Mouse (Mus musculus): ENCODE data around the gene Elf5. TPM values are rescaled to one million over a fixed set of nuclear protein-coding genes. Genes with fewer than 3 reads are reported as not detected.

Gene Elf5
- polyA plus RNA-seq, 1 experiment from 2014 or later: 0.10 TPM

DNA sequence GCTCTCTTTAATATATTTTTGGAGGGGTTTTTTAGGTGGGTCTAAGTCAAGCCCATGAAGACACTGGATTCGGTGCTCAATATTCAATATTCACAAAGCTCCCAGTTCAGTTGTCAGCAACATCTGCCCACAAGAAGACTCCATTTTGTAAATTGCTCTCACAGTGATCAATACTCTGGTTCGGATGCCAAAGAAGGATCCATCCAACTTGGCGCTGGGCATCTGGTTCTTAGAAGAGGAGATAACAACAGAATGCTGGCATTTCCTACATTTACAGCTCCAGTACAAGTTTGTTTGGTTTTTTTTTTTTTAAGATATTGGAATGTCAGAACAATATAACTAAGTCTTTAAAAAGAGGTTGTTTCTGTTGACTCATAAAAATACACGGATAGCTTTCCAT lies 69.4 kb downstream of the Elf5 start:
- Histone ChIP-seq H3K27ac (replicated peaks) (no peak overlapping the region), H3K9ac (replicated peaks) (no peak overlapping the region), H3K9me3 (no peaks in the 10 kb centered on the region), H3K4me3 (no peak overlapping the region), H3K4me1 (peaks cover 18% of the 10 kb centered on the region), H3K4me2 (replicated peaks) (no peak overlapping the region), H3K36me3 (0 out of 2 replicates have a peak, but pooled peaks cover under 1% of the 10 kb centered on the region), H3K27me3 (no peaks in the 10 kb centered on the region)
- no peak for ATAC-seq (ENCODE audit: low FRiP score, low read depth)
- 95% methylated on average over 4 of the region's 4 CpGs for WGBS

DNA sequence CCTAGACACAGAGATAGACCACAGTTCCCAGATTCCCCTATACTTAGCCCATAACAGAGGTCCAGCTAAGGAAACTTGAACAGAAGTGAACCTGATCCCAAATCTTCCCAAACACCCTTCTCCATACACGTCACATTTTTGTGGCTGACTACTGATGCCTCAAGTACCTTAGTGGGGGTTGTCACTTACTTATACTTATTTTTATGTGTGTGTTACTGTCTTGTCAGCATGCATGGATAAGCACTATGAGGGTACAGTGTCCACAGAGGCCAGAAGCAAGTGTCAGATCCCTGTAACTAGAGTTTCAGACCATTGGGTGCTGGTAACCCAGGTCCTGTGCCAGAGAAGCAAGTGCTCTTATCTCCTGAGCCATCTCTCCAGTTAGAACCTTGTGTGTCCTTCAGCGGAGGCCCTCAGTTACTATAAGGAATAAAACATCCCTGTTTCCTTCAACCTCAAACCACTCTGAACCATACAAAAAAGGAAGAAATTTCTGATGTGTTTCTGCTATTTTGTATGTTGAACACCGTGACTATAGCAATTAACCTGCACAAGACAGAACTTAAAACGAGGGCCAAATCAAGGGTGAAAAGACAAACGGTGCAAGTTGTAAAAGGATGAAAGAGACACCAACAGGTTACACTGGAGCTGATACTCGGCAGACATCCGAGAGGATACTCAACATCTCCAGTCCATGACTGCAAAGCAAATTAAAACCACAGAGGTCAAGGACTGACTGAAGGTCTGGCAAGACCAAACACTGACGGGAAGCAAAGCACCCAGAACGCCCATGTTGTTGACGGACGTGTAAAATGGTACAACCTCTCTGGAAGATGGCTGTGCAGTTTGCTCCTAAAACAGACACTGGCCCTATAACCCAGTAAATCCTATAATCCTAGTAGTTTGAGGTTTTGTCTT lies 70.1 kb downstream of the Elf5 start:
- Histone ChIP-seq H3K4me2 (replicated peaks) (no peak overlapping the region), H3K4me3 (no peak overlapping the region), H3K4me1 (peaks cover 18% of the 10 kb centered on the region), H3K27ac (replicated peaks) (no peak overlapping the region), H3K9me3 (no peaks in the 10 kb centered on the region), H3K36me3 (no peaks in the 10 kb centered on the region), H3K27me3 (no peaks in the 10 kb centered on the region), H3K9ac (replicated peaks) (no peak overlapping the region)
- ATAC-seq (ENCODE audit: low FRiP score, low read depth): no peak
- 90% methylated on average over 11 of the region's 11 CpGs for WGBS

DNA sequence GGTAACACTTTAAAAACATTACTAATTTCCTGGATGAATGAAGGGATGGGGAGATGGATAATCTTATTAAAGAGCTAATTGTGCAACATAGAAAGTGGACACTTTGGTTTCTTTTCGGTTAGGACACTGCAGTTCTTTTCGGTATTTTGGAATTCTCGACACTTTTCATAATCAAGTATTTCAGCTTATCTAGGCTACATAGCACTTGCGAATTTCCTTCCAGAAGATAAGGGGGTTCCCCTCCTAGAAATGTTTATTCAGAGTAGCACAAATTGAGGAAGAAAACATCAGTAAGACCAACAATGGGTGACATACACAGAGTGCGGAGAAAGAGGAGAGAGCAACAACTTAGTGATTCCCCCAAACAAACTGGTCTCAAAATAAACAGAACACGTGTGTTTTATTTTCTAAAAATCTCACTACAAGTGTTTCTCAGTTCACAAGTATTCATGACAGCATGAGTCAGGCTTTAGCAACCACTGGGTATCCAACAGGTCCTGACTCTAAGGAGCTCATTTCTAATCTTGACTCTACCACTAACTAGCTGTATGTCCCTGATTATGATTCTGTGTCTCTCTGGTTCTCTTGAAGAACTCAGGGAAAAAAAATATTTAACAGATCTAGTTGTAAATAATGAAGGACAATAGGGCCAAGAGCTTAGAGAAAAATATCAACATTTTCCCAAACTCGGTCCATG lies 71.9 kb downstream of the Elf5 start:
- Histone ChIP-seq H3K4me2 (replicated peaks) (peak overlapping the region; percentile 58), H3K9me3 (no peaks in the 10 kb centered on the region), H3K4me3 (peak overlapping the region; percentile 81; the same call in 1 of the 2 replicates), H3K27ac (replicated peaks) (no peak overlapping the region), H3K9ac (replicated peaks) (peak overlapping the region; percentile 88), H3K27me3 (no peaks in the 10 kb centered on the region), H3K4me1 (peaks cover 18% of the 10 kb centered on the region), H3K36me3 (no peaks in the 10 kb centered on the region)
- 86% methylated on average over 7 of the region's 7 CpGs for WGBS
- ATAC-seq (ENCODE audit: low FRiP score, low read depth): no peak

DNA sequence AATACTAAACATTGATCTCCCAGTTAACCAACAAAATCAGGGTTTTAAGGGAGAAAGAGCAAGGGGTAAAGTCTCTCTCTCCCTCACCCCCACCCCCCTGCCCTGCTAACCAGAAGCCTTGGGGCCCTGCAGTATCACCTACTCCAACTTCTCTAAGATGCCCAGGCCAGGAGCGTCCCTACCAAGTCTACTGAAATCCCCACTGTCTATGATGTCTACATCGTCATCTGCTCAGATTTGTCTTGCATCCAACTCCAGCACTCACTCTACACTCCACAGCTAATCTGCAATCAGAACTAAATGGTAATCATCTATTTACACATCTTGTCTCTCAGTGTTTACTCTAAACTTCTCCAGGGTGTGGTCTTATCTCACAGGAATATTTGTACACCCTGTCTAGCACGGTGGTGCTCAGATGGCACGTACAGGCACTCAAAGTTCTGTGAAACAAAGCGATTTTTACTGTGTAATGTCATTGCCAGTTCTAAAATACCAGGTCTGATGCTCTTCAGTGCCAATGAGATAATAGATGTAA lies 72.6 kb downstream of the Elf5 start:
- Histone ChIP-seq H3K9ac (replicated peaks) (peak overlapping the region; percentile 88), H3K4me3 (peak overlapping the region; percentile 81), H3K4me2 (replicated peaks) (peak overlapping the region; percentile 58), H3K9me3 (no peaks in the 10 kb centered on the region), H3K27me3 (no peaks in the 10 kb centered on the region), H3K4me1 (peaks cover 18% of the 10 kb centered on the region), H3K27ac (replicated peaks) (peak overlapping the region; percentile 96), H3K36me3 (no peaks in the 10 kb centered on the region)
- 44% methylated on average over 5 of the region's 5 CpGs for WGBS
- no peak for ATAC-seq (ENCODE audit: low FRiP score, low read depth)

DNA sequence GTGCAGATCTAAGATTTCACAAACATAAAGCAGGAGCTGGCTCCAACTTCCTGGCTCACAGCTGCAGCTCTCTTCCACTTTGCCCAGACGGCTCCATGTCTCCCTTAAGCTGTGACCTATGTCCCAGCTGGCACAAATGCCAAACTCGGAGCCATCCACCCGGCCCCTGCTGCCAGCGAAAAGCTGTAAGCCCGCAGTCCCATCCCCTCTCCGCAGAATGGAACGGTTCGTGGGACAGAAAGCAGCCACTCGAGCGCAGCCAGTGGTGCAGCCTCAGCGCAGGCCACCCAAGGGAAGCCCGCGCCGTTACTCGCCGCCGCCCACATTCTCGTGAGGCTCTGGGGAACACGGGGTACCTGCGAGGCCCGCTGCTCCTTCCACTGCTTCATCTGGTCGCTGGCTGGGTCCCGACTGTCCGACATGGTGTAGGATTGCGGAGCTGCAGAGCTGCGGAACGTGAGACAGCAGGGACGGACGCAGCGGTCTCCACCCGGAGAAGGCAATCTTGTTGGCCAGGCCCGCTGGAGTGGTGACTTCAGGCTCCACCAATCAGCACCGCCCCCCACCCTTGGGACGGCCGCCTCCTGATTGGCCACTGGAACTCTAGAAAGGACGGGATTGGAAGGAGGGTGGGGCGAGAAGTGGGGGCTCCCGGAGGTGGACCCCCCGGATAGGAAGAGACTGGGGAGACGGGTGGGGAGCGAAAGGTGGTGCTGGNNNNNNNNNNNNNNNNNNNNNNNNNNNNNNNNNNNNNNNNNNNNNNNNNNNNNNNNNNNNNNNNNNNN lies 73.3 kb downstream of the Elf5 start, which contains the start of gene Cat:
Gene Cat, minus strand, starts transcription at position 544 of the 785 bp plus-strand sequence.
- peak within 1 kb of the TSS; percentile 81 for H3K4me3 ChIP-seq
- peak within 1 kb of the TSS; percentile 88 for H3K9ac ChIP-seq (replicated peaks)
- H3K9me3 ChIP-seq: no peaks in the 10 kb centered on the region
- H3K36me3 ChIP-seq: no peaks in the 10 kb centered on the region
- peaks cover 18% of the 10 kb centered on the region for H3K4me1 ChIP-seq
- WGBS: under 1% methylated on average over 41 of the region's 41 CpGs
- no peaks in the 10 kb centered on the region for H3K27me3 ChIP-seq
- ATAC-seq (ENCODE audit: low FRiP score, low read depth): peak; percentile 99
- H3K4me2 ChIP-seq (replicated peaks): peak within 1 kb of the TSS; percentile 58
- H3K27ac ChIP-seq (replicated peaks): peak within 1 kb of the TSS; percentile 96

DNA sequence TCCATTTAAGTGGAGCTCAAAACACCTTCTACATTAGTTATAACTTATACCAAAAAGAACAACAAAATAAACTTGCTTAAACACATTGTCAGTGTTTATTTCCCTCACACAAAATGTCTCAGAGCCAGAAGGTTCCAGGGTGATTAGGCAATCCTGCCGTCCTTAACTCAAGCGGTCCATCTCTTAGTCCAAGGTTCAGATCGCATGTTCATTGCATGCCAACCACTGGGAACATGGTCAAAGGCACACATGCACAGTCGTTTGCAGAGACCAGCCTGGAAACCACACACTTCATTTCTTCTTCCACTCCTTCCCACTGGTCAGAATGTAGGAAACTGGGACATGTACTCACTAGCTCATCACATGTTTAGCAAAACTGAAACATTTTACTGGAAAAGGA lies 81.0 kb downstream of the Elf5 start:
- H3K4me2 ChIP-seq (replicated peaks): no peak overlapping the region
- no peak for ATAC-seq (ENCODE audit: low FRiP score, low read depth)
- 84% methylated on average over 4 of the region's 4 CpGs for WGBS
- no peaks in the 10 kb centered on the region for H3K4me1 ChIP-seq
- H3K36me3 ChIP-seq: no peaks in the 10 kb centered on the region
- H3K9ac ChIP-seq (replicated peaks): no peak overlapping the region
- no peaks in the 10 kb centered on the region for H3K9me3 ChIP-seq
- no peak overlapping the region for H3K27ac ChIP-seq (replicated peaks)
- H3K4me3 ChIP-seq: no peak overlapping the region
- H3K27me3 ChIP-seq: no peaks in the 10 kb centered on the region

DNA sequence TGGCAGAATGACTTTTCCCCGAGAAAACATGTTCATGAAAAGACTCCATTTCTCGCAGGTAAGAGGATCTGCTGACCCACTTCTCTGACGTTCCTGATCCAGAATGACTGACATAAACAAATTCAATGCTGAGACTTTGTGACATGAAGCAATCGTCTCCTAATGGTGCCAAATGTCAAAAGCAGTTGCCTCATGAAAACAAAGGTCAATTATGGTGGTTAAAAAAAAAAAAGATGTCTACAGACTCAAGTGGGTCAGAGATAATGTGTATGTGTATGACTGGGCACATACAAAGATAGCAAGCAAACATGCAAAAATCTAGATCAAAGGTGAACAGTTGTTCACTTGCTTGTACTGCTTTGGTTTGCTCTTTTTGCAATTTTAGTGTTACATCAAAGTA lies 82.3 kb downstream of the Elf5 start:
- no peak overlapping the region for H3K4me3 ChIP-seq
- H3K9ac ChIP-seq (replicated peaks): no peak overlapping the region
- H3K4me1 ChIP-seq: no peaks in the 10 kb centered on the region
- H3K27me3 ChIP-seq: no peaks in the 10 kb centered on the region
- ATAC-seq (ENCODE audit: low FRiP score, low read depth): no peak
- no peak overlapping the region for H3K4me2 ChIP-seq (replicated peaks)
- no peaks in the 10 kb centered on the region for H3K9me3 ChIP-seq
- 71% methylated on average over 4 of the region's 4 CpGs for WGBS
- no peaks in the 10 kb centered on the region for H3K36me3 ChIP-seq
- no peak overlapping the region for H3K27ac ChIP-seq (replicated peaks)

DNA sequence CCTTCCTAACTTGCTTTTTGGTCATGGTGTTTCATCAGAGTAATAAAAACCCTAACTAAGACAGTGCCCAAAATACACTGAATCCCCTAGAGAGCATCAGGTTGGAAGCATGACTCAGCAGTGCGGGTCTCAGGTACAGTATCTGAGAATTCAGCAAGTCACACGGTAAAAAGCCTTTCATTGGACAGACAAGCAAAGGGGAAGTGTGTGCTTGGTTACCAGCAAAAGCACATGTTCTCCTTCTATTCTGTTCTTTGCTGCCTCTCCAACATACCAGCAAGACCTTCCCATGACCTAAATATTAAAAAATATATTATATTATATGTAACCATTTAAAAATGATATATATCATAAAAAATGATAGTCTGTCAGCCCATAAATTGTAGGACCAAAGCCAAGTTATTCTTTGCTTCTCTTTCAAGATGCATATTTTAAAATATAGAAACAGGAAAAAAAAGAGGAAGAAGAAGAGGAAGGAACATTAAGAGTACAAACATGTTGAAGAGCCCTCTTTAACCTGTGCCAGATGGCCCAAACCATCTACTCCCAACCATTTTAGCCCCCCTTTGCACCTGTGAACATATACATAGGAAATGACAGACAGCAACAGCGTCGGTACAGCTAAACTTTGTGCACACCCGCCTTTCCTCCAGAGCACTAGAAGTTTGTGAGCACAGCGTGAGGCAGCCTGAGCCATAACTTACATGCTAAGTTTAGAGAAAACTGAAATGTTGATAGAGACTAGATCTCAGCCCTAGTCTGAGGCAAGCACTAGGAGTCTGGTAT lies 84.3 kb downstream of the Elf5 start:
- Histone ChIP-seq H3K9ac (replicated peaks) (no peak overlapping the region), H3K27me3 (no peaks in the 10 kb centered on the region), H3K9me3 (no peaks in the 10 kb centered on the region), H3K4me3 (no peak overlapping the region), H3K27ac (replicated peaks) (no peak overlapping the region), H3K4me1 (no peaks in the 10 kb centered on the region), H3K4me2 (replicated peaks) (no peak overlapping the region), H3K36me3 (no peaks in the 10 kb centered on the region)
- ATAC-seq (ENCODE audit: low FRiP score, low read depth): no peak
- 91% methylated on average over 6 of the region's 6 CpGs for WGBS

Other genes starting within 250 kb of the Elf5 start
- not detected in 2 replicates for gene Ehf, start 108.4 kb upstream of the Elf5 start, polyA plus RNA-seq (2016; fragmentation: Nextera tagmentation; extraction: Ambion mirVana)
- gene Cat, start 73.5 kb downstream of the Elf5 start, polyA plus RNA-seq (2016; fragmentation: Nextera tagmentation; extraction: Ambion mirVana): 101 and 110 TPM in 2 replicates
- 20.4 and 20.7 TPM in 2 replicates for gene Abtb2, start 154.6 kb downstream of the Elf5 start, polyA plus RNA-seq (2016; fragmentation: Nextera tagmentation; extraction: Ambion mirVana)